Mouse (Mus musculus): ENCODE measurements around the gene Rpusd2. TPM values are rescaled to one million over a fixed set of nuclear protein-coding genes. Genes with fewer than 3 reads are reported as not detected.

Rpusd2 gene
- polyA plus RNA-seq (2012; rRNA removed): 6.4 and 7.4 TPM in 2 replicates

DNA sequence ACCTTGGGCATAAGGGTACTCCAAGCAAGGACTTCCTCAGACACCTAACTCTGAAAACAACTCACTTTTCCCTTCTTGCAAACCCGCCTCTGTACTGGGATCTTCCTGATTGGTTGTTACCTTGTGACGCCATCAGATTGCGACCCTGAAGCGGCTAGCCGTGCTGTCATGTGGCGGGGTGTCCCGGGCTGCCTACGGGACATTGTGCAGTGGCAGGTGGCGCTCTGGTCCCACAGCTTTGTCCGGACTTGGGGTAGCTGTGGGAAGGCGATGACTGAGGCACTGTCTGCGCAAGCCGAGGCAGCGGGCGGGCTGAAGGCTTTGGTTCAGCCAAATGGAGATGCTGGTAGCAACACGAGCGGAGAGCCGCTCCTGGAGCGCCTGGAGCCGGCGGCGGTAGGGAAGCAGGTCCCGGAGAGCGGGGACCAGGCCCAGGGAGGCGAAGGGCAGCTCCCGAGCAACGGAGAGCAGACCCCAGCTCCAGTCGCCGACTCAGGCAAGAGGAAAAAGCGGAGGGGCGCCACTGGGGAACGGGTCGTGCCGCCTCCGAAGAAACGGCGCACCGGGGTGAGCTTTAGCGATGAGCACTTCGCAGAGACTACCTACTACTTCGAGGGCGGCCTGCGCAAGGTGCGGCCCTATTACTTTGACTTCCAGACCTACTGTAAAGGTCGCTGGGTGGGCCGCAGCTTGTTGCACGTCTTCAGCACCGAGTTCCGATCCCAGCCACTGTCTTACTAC is at the start of gene Rpusd2:
Rpusd2 (plus strand) TSS at position 135 of the 741 bp plus-strand sequence.

DNA sequence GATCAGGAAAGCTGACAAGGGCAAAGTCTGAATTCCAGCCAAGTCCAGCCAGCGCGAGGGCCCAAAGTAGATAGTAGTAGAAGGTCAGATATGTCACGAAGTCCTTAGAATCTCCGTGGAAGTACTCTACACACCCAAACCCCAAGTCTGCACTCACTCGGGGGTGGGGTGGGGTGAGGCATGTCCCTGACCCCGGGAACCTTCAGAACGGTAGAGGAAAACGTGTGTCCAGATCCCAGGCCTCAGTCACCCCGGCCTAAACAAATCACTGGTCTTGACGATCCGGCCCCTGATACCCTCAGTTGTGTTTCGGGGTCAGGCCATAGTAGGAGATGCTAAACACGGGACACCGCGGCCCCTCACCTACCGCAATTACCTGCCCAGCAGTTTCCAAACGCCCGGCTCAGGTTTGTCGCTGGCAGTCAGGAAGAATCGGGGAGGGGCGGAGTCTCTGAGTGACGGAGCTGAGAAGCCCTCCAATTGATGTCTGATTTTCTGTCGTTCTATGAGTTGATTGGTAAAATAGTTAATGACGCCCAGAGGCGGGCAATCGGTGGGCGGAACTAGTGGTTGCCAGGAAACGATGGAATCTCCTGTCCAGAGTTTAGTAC is 5.5 kb upstream of the Rpusd2 start, which contains the start of gene Ccdc32:
Ccdc32 (minus strand) TSS at position 453 of the 611 bp plus-strand sequence.

DNA sequence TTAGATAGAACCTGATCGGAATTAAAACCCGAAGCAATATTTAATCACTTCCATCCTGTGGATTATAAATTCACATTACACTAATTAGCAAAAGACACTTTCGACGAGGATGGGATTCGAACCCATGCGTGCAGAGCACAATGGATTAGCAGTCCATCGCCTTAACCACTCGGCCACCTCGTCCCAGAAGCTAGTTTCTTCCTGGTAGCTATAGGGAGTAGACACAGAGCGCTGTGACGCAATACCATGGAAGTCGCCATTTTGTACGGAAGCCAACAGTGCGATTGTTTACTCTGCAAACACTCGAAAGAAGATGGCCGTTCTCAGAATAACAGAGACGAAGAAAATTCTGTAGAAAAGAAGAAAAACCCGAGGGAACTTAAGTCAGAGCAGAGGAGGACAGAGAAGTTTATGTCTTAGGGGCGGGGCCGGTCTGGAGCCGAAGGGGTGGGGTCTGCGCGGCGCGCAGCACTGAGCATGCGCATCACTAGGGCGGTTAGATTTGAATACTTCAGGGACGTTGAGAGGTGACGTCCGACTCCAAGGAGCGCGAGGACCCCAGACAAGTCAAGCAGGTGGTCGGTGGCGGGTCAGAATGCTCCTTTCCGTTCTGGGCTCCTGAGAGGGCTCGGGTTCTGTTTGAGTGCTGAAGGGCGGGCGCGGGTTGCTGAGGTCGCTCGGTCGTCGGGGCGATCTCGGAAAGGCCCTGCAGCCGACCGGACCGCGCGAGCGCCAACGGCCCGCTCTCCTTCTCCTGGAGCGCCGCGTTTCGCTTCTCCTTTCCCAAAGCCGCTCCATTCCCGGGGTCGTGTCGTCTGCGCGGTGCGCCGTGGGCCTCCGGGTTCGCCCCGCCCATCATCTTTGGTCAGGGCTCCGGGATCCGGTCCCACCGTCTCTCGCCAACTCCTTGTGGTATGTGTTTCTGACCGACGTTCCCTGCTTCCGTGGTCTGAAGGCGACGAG is 12.3 kb downstream of the Rpusd2 start, which contains the start of gene Knl1:
Knl1 (plus strand) TSS at position 471 of the 963 bp plus-strand sequence.

Other genes with a start within 250 kb of the Rpusd2 start
- gene Knstrn, start 220.8 kb upstream of the Rpusd2 start, polyA plus RNA-seq (2012; rRNA removed): 40.0 and 55.7 TPM in 2 replicates
- 71.5 and 74.5 TPM in 2 replicates for gene Ivd, start 172.8 kb upstream of the Rpusd2 start, polyA plus RNA-seq (2012; rRNA removed)
- gene Bahd1, start 134.4 kb upstream of the Rpusd2 start, polyA plus RNA-seq (2012; rRNA removed): 18.6 and 21.1 TPM in 2 replicates
- 9.7 and 18.0 TPM in 2 replicates for gene Chst14, start 108.3 kb upstream of the Rpusd2 start, polyA plus RNA-seq (2012; rRNA removed)
- 22.3 and 22.7 TPM in 2 replicates for gene Ccdc32, start 5.4 kb upstream of the Rpusd2 start, polyA plus RNA-seq (2012; rRNA removed)
- 3.3 and 4.6 TPM in 2 replicates for gene Knl1, start 12.3 kb downstream of the Rpusd2 start, polyA plus RNA-seq (2012; rRNA removed)
- gene Rad51, start 78.0 kb downstream of the Rpusd2 start, polyA plus RNA-seq (2012; rRNA removed): 17.6 and 20.3 TPM in 2 replicates
- 38.1 and 41.3 TPM in 2 replicates for gene Rmdn3, start 122.2 kb downstream of the Rpusd2 start, polyA plus RNA-seq (2012; rRNA removed)
- 2.6 and 5.8 TPM in 2 replicates for gene Gchfr, start 133.0 kb downstream of the Rpusd2 start, polyA plus RNA-seq (2012; rRNA removed)
- gene Gm14137, start 139.7 kb downstream of the Rpusd2 start, polyA plus RNA-seq (2012; rRNA removed): 0.04 TPM in 2 replicates
- gene Zfyve19, start 173.8 kb downstream of the Rpusd2 start, polyA plus RNA-seq (2012; rRNA removed): 72.3 and 73.2 TPM in 2 replicates
- 44.6 and 44.8 TPM in 2 replicates for gene Dnajc17, start 174.0 kb downstream of the Rpusd2 start, polyA plus RNA-seq (2012; rRNA removed)
- not detected in 2 replicates for gene Ppp1r14d, start 195.1 kb downstream of the Rpusd2 start, polyA plus RNA-seq (2012; rRNA removed)
- gene Spint1, start 202.6 kb downstream of the Rpusd2 start, polyA plus RNA-seq (2012; rRNA removed): 0.72 and 2.8 TPM in 2 replicates
- gene Rhov, start 236.5 kb downstream of the Rpusd2 start, polyA plus RNA-seq (2012; rRNA removed): 8.8 and 11.9 TPM in 2 replicates